Mouse (Mus musculus) intestine, embryonic 15.5 days (tissue): Measurements from ENCODE around the gene Hpn. TPM values are rescaled to one million over a fixed set of nuclear protein-coding genes. Genes with fewer than 3 reads are reported as not detected.

Experiments used
- ATAC-seq: fragments of 200-750 bp; cut with Nextera tagmentation; 2 replicates; pipeline ENCODE4 v1.8.0; 2017; ENCODE audit warnings: moderate TSS enrichment, moderate library complexity
- H3K27ac ChIP-seq: fragments of 300-500 bp; sonication (generic); 2 replicates; pipeline ENCODE4 v1.5.1; 2015; ENCODE audit warnings: mild to moderate bottlenecking, inconsistent platforms
- H3K27me3 ChIP-seq: fragments of 300-500 bp; sonication (generic); replicated peaks from 2 replicates; pipeline ENCODE4 v1.6.1; 2015; ENCODE audit warnings: inconsistent platforms
- H3K36me3 ChIP-seq: fragments of 300-500 bp; sonication (generic); 2 replicates; pipeline ENCODE4 v1.6.1; 2015; ENCODE audit warnings: inconsistent platforms
- H3K4me1 ChIP-seq: fragments of 300-500 bp; sonication (generic); replicated peaks from 2 replicates; pipeline ENCODE4 v1.6.1; 2015; ENCODE audit warnings: inconsistent platforms
- H3K4me2 ChIP-seq: fragments of 300-500 bp; sonication (generic); replicated peaks from 2 replicates; pipeline ENCODE4 v1.6.1; 2015; ENCODE audit warnings: mild to moderate bottlenecking, inconsistent platforms
- H3K4me3 ChIP-seq: fragments of 300-500 bp; sonication (generic); replicated peaks from 2 replicates; pipeline ENCODE4 v1.5.1; 2015; ENCODE audit warnings: inconsistent platforms
- H3K9ac ChIP-seq: fragments of 300-500 bp; sonication (generic); 2 replicates; pipeline ENCODE4 v1.6.1; 2015; ENCODE audit warnings: inconsistent platforms
- H3K9me3 ChIP-seq: fragments of 300-500 bp; sonication (generic); 2 replicates; pipeline ENCODE4 v1.6.1; 2016; ENCODE audit warnings: inconsistent platforms
- WGBS: fragments of 180-500 bp; shearing (Covaris S2); methylation state at CpG from one replicate; pipeline ENCODE4 v1.1.7; 2015; 5-methylcytosine and 5-hydroxymethylcytosine counted together
- polyA plus RNA-seq: library from polyadenylated mRNA; unstranded; fragments of >200 nt; fragmentation: Nextera tagmentation; extraction: Ambion mirVana; gene quantifications from 2 replicates; pipeline ENCODE4 v1.2.1, GENCODE M21; 2015

Gene Hpn
- polyA plus RNA-seq, result 37.9 and 47.0 TPM in 2 replicates

DNA sequence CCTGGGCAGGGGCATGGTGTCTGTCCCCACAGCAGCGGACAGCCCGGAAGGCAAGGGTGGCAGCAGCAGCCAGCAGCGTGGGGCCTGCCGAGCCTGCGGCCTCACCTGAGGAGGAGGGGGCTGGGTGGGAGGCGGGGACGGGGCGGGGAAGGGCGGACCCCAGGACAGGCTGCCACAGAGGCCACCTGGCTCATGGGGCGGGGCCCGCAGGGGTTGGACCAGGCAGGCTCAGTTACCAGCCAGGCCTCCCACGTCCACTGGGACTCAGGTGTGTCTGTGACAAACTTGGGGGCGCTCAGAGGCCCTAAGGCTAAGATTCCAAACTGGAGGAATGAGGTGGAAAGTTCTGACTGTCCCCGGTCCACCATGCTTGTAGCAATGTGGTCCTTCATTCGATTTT, at the start of gene Hpn:
Hpn (minus strand) TSS at position 109 of the 400 bp plus-strand sequence.
- Histone ChIP-seq H3K4me1 (peaks cover 15% of the 10 kb centered on the region; the same call in 1 of the 2 replicates), H3K4me3 (peak within 1 kb of the TSS; percentile 35), H3K27me3 (no peaks in the 10 kb centered on the region), H3K27ac (peak within 1 kb of the TSS; percentile 66; the same call in 1 of the 2 replicates), H3K9ac (peak within 1 kb of the TSS; percentile 45), H3K9me3 (no peaks in the 10 kb centered on the region), H3K36me3 (no peaks in the 10 kb centered on the region), H3K4me2 (peak within 1 kb of the TSS; percentile 56)
- WGBS, result 14% methylated on average over 14 of the region's 15 CpGs
- peak; percentile 93 for ATAC-seq

DNA sequence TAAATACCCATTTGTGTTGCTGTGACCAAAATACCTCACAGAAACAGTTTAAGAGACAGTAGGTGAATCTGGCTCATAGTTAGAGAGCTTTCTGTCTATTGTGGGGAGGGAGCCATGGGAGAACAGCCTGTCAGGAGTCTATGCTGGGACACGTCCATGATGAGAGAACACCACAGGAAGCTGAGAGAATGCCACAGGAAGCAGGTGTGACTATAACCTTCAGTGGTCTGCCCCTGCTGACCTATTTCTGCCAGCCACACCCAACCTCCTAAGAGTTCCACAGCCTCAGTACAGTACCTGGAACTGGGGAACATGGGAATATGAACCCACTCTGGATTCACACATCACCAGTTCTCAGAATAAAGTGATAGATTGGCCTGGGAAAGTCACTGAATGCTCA, 49.7 kb upstream of the Hpn start:
- Histone ChIP-seq H3K36me3 (no peaks in the 10 kb centered on the region), H3K4me3 (no peak overlapping the region), H3K4me2 (no peak overlapping the region), H3K9ac (no peak overlapping the region), H3K27me3 (no peaks in the 10 kb centered on the region), H3K27ac (no peak overlapping the region), H3K9me3 (no peaks in the 10 kb centered on the region), H3K4me1 (0 out of 2 replicates have a peak, but pooled peaks cover 2% of the 10 kb centered on the region)
- 79% methylated on average over 1 of the region's 1 CpGs for whole genome bisulfite sequencing
- ATAC-seq, result no peak

DNA sequence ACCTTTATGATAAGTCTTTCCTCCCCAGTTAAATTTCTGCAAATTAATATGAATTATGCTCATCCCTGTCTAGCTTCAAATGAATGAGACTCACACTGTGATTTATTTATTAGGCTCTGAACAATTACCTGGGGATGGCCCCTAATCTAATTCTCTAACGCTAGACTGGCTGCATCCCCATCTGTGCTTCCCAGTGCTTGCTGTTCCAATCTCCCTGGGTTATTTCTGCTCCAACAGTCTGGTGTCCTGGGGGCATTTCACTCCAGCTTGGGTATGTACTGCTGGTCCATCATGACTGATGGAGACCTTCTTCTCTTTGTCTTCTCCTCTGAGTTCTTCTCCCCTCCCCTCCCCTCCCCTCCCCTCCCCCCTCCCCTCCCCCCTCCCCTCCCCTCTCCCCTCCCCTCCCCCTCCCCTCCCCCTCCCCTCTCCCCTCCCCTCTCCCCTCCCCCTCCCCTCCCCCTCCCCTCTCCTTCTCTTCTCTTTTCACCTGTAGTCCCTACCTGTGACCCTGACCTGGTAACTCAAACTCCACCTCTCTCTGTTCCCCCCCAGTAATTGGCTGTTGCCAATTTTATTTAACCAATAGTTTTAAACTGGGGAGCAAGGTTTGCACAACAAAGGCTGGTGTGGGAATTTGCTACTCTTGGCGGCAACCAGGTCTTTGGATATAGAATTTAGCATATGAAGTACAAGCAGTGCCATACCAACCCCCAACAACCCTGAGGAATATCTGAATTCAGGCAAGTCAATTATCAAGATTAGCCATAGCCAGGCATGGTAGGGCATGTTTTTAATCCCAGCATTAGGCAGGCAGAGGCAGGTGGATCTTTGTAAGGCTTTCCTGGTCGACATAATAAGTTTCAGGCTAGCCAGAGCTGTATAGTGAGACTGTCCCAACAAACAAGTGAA, 48.8 kb upstream of the Hpn start:
- no peak for ATAC-seq
- Histone ChIP-seq H3K9ac (no peak overlapping the region), H3K4me1 (0 out of 2 replicates have a peak, but pooled peaks cover 2% of the 10 kb centered on the region), H3K9me3 (no peaks in the 10 kb centered on the region), H3K27me3 (no peaks in the 10 kb centered on the region), H3K4me2 (no peak overlapping the region), H3K27ac (no peak overlapping the region), H3K36me3 (no peaks in the 10 kb centered on the region), H3K4me3 (no peak overlapping the region)
- 69% methylated on average over 3 of the region's 3 CpGs for WGBS

DNA sequence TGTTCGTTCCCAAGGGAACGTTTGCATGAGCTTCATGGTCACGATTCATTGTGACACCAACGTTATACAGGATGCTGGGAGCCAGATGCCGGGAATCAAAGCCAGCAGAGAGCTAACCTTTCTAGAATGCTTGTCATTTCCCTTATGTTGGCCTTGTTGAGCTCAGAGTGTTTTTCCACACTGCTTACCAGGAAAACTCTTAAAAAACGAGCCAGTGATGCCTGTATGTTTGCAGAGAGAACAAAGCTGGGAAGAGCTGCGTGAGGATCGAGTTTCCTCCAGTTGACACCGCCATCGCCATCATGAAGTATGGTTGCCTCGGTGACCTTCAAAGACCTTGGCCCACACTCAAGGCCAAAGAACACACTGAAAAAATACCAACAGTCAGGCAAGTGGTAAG, 47.2 kb upstream of the Hpn start:
- H3K9me3 ChIP-seq, result no peaks in the 10 kb centered on the region
- no peaks in the 10 kb centered on the region for H3K27me3 ChIP-seq
- no peaks in the 10 kb centered on the region for H3K36me3 ChIP-seq
- H3K9ac ChIP-seq, result no peak overlapping the region
- H3K4me2 ChIP-seq, result no peak overlapping the region
- H3K4me1 ChIP-seq, result 0 out of 2 replicates have a peak, but pooled peaks cover 2% of the 10 kb centered on the region
- H3K4me3 ChIP-seq, result no peak overlapping the region
- no peak overlapping the region for H3K27ac ChIP-seq
- no peak for ATAC-seq
- 62% methylated on average over 11 of the region's 11 CpGs for WGBS

DNA sequence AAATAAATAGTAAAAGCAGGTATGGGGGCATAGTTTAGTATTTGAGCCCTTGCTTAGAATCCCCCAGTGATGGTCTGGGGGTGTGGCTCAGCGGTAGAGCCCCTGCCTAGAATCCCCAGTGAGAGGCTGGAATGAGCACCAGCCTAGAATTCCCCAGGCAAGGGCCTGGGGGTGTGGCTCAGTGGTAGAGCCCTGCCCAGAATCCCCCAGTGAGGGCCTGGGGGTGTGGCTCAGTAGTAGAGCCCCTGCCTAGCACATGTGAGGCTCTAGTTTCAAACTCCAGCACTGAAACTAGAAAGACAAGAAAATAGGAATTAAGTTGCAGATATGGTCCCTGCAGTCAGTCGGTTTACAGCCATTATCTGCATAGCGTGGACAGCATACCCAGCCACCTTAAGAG, 46.7 kb upstream of the Hpn start:
- Histone ChIP-seq H3K4me1 (0 out of 2 replicates have a peak, but pooled peaks cover 2% of the 10 kb centered on the region), H3K27ac (no peak overlapping the region), H3K36me3 (no peaks in the 10 kb centered on the region), H3K9me3 (no peaks in the 10 kb centered on the region), H3K4me2 (no peak overlapping the region), H3K27me3 (no peaks in the 10 kb centered on the region), H3K9ac (no peak overlapping the region), H3K4me3 (no peak overlapping the region)
- ATAC-seq, result no peak
- 54% methylated on average over 3 of the region's 3 CpGs for WGBS

DNA sequence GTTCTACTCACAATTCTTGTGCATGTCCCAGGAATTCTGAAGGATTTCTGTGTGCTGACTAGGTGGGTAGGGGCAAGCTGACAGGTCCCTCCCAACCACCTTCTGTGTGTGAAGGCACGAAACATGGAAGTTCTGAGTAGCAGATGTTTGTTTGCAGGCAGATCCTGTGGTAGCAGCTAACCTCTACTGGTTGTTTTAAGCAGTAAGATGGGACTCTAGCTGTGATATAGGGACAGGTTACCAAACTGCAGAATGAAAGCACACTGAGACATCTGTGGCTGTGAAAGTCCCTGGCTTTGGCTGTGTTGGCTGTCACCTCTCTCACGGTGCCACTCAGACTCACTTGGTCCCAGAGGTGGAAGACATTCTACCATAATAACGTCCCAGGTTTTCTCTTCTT, 46.2 kb upstream of the Hpn start:
- Histone ChIP-seq H3K4me3 (no peak overlapping the region), H3K9ac (no peak overlapping the region), H3K27me3 (no peaks in the 10 kb centered on the region), H3K36me3 (no peaks in the 10 kb centered on the region), H3K4me2 (no peak overlapping the region), H3K27ac (no peak overlapping the region), H3K4me1 (0 out of 2 replicates have a peak, but pooled peaks cover 2% of the 10 kb centered on the region), H3K9me3 (no peaks in the 10 kb centered on the region)
- WGBS, result 75% methylated on average over 3 of the region's 3 CpGs
- ATAC-seq, result no peak

DNA sequence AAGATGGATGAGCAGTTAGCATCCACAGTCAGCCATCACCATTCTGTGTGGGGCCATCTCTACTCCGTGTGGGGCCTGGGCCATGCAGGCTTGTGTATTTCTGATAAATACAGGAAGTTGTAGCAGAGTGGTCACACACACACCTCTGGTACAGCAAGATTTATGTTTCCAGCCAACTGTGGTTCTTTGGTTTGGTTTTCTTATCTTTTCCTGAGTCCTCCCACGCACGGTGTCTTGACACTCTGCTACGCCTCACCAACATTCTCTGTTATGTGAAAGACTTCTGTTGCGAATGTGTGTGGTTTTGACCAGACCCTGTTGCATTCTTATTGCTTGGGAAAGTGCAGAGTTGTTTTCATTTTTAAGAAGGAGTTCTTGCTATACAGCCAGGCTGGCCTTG, 45.7 kb upstream of the Hpn start:
- Histone ChIP-seq H3K9ac (no peak overlapping the region), H3K36me3 (no peaks in the 10 kb centered on the region), H3K27ac (no peak overlapping the region), H3K9me3 (no peaks in the 10 kb centered on the region), H3K4me2 (no peak overlapping the region), H3K27me3 (no peaks in the 10 kb centered on the region), H3K4me3 (no peak overlapping the region), H3K4me1 (peaks cover 5% of the 10 kb centered on the region; the same call in 1 of the 2 replicates)
- no peak for ATAC-seq
- WGBS, result 50% methylated on average over 5 of the region's 5 CpGs

DNA sequence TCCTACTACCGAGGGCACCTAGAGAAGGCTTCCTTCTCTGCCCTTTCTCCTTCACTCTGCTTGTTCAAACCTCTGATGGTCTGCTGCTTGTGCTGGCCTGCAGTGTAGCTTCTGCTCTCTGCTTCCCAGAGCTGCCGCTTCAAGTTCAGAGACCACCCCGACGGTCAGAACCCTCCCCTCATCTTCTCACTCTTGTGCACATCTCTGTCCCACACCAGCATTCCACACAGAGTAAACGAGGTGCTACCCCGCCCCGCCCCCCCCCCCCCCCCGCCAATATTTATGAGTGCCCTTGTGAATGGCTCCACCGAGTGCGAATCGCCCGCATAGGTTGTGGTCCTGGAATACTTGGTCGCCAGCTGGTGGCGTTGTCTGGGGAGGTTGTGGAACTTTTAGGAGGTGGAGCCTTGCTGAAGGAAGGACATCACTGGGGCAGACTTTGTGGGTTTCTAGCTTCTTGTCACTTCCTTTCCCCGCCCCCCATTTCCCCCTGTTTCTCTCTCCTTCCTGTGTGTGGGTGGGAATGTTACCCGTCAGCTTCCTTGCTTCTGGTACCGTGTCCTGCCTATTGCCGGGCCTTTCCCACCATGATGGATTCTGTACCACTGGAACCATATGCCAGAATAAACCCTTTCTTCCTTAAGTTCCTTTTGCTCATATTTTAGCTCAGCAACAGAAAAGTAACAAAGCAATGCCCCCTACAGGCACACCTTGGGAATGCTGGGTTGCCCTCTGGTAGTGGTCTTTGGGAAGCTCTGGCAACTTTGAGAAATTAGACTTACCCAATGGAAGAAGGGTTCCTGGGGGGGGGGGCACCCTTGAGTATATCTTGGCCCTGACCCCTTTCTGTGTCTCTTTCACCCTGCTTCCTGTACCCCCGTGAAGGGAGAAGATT, 41.2 kb upstream of the Hpn start:
- Histone ChIP-seq H3K4me3 (no peak overlapping the region), H3K4me1 (peaks cover 12% of the 10 kb centered on the region), H3K4me2 (no peak overlapping the region), H3K27ac (0 out of 2 replicates have a peak overlapping the region, but pooled peaks have one; percentile 22), H3K9ac (0 out of 2 replicates have a peak overlapping the region, but pooled peaks have one; percentile 28), H3K27me3 (no peaks in the 10 kb centered on the region), H3K9me3 (no peaks in the 10 kb centered on the region), H3K36me3 (no peaks in the 10 kb centered on the region)
- WGBS, result 35% methylated on average over 19 of the region's 19 CpGs
- no peak for ATAC-seq

DNA sequence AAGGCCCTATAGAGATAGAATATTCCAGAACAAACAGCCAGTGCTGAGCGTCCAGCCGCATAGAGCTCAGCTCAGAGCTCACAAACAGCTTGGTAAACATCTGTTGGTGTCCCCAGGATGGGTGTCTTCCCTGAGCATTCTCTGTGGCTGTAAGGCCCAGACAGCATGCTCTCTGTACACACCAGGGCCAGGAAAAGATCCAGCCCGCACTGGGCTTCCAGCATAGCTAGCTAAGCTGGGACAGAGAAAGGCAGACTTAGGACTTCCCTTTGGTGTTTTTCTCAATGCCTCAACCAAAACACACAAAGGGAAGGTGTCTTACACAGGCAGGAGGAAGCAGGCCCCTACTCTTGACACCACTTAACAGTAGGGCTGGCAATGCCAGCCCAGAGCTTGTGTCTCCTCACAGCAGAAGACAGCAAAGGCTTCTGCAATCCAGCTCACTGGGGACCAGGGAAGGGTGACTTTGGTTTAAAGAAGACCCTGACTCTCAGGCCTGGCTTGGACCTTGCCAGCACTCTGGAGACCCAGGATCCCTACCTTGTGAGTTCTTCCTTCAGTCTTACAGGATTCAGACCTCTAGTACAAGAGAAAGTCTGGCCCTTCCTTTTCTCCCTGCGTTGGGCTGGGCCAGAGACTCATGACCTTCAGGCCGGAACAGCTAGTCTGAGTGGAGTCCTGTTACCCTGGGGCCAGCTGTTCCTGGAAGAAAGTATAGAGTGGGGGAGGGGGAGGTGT, 40.4 kb upstream of the Hpn start, which contains the start of gene Gramd1a:
Gramd1a (minus strand) TSS at position 601 of the 738 bp plus-strand sequence.
- 56% methylated on average over 5 of the region's 5 CpGs for WGBS
- Histone ChIP-seq H3K4me3 (no peak within 1 kb of the TSS), H3K9me3 (no peaks in the 10 kb centered on the region), H3K4me2 (no peak within 1 kb of the TSS), H3K27ac (peak within 1 kb of the TSS; percentile 22; the same call in 1 of the 2 replicates), H3K27me3 (no peaks in the 10 kb centered on the region), H3K36me3 (no peaks in the 10 kb centered on the region), H3K4me1 (peaks cover 13% of the 10 kb centered on the region), H3K9ac (0 out of 2 replicates have a peak within 1 kb of the TSS, but pooled peaks have one; percentile 28)
- ATAC-seq, result no peak

DNA sequence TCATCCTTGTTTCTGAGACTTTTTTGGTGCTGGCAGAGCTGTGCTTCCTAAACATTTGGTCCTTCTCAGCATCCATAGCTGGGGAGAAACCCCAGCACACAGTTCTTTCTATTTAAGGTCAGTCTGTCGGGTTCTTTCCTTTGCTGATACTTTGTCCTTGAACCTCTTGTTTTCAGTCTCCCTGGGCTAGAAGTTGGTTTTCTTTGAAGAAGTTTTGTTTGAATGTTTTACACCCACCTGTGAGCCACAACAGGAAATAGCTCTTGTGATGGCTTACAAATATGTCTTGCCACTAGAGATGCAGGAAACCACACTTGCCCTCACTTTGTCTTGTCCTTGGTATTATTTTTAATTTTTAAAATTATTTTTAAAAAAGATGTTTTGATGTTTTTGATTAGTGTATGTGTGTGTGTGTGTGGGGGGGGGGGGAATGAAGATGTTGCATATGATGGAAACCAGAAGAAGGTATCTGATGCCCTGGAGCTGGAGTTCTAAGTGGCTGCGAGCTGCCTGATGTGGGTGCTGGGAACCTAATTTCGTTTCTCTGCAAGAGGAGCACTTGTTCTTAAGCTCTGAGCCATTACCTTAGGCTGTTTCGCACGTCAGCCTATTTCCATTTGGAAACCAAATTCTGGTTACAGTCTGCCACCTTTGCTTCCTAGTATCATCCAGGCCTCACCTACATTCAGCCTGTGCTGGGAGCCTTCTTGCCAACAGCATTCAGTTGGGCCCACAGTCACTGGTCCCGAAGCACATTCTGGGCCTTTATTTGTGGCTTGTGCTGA, 38.6 kb upstream of the Hpn start:
- Histone ChIP-seq H3K9me3 (no peaks in the 10 kb centered on the region), H3K9ac (no peak overlapping the region), H3K4me2 (no peak overlapping the region), H3K36me3 (no peaks in the 10 kb centered on the region), H3K27ac (no peak overlapping the region), H3K4me1 (peaks cover 25% of the 10 kb centered on the region), H3K4me3 (no peak overlapping the region), H3K27me3 (no peaks in the 10 kb centered on the region)
- no peak for ATAC-seq
- 90% methylated on average over 6 of the region's 6 CpGs for WGBS
